Mouse (Mus musculus) adrenal gland (tissue): ENCODE results near the gene Il17rd.

Source experiments
- intact Hi-C: fragments of 180-260 bp; cut with DNase I; formaldehyde crosslinking; loops from one replicate; pipeline ENCODE4 v1.15.1; 2025

Gene Il17rd

GRCm38 (mm10) chr14:27044221-27044966 is 5.7 kb downstream of the Il17rd start:
- intact Hi-C loops: no loop called here

- intact Hi-C loops: no loop called here
These were observed 6.2 kb downstream of the Il17rd start for GRCm38 (mm10) chr14:27044967-27045361.

- intact Hi-C loops: no loop called here
These were observed 9.7 kb downstream of the Il17rd start for GRCm38 (mm10) chr14:27048231-27048956.

GRCm38 (mm10) chr14:27050043-27050442 is 11.3 kb downstream of the Il17rd start:
- intact Hi-C loops: no loop called here

GRCm38 (mm10) chr14:27050560-27051510 is 12.1 kb downstream of the Il17rd start:
- intact Hi-C loops: no loop called here

- intact Hi-C loops: no loop called here
These were observed 12.8 kb downstream of the Il17rd start for GRCm38 (mm10) chr14:27051511-27051895.

- intact Hi-C loops: no loop called here
These were observed 19.9 kb downstream of the Il17rd start for GRCm38 (mm10) chr14:27058535-27059223.

GRCm38 (mm10) chr14:27059224-27059558 is 20.4 kb downstream of the Il17rd start:
- intact Hi-C loops: no loop called here

GRCm38 (mm10) chr14:27063338-27063737 is 24.6 kb downstream of the Il17rd start:
- intact Hi-C loops: no loop called here

- intact Hi-C loops: no loop called here
These were observed 27.6 kb downstream of the Il17rd start for GRCm38 (mm10) chr14:27066171-27066929.

- intact Hi-C loops: no loop called here
These were observed 29.1 kb downstream of the Il17rd start for GRCm38 (mm10) chr14:27067866-27068271.

GRCm38 (mm10) chr14:27069434-27070097 is 30.8 kb downstream of the Il17rd start:
- intact Hi-C loops: no loop called here

GRCm38 (mm10) chr14:27070128-27070527 is 31.4 kb downstream of the Il17rd start:
- intact Hi-C loops: no loop called here

GRCm38 (mm10) chr14:27070758-27071157 is 32.0 kb downstream of the Il17rd start:
- intact Hi-C loops: no loop called here

GRCm38 (mm10) chr14:27071985-27072384 is 33.2 kb downstream of the Il17rd start:
- intact Hi-C loops: no loop called here

GRCm38 (mm10) chr14:27075084-27075483 is 36.3 kb downstream of the Il17rd start:
- intact Hi-C loops: no loop called here

- intact Hi-C loops: no loop called here
These were observed 37.3 kb downstream of the Il17rd start for GRCm38 (mm10) chr14:27075909-27076521.

- intact Hi-C loops: no loop called here
These were observed 37.8 kb downstream of the Il17rd start for GRCm38 (mm10) chr14:27076522-27076920.

GRCm38 (mm10) chr14:27081536-27082275 is 43.0 kb downstream of the Il17rd start:
- intact Hi-C loops: no loop called here
